Mouse (Mus musculus): Measurements from ENCODE around the gene Vps9d1.

- TF ChIP-seq CTCF (IDR thresholded peaks at IDR 0.05; ENCODE audit: low read depth, low read length) = no peak
- no peak for TF ChIP-seq POLR2A (IDR thresholded peaks at IDR 0.05; ENCODE audit: extremely low read depth, insufficient read depth, low read length)
These were observed 17.8 kb upstream of the Vps9d1 start for GRCm38 (mm10) chr8:123271901-123272300.
